ENCODE assay signal across 7 mouse cellular contexts in genomic region chr13:25269569-25270268, GRCm38 (mm10). TPM values are rescaled to one million over a fixed set of nuclear protein-coding genes. Genes with fewer than 3 reads are reported as not detected.
A peak's percentile ranks its signal among the peaks of the same experiment; 100 is the strongest.
DNase-seq lines count a peak whose midpoint lies in the region; ATAC-seq lines count a peak whose summit lies in the region.

No protein-coding gene starts in this region.

- peak; percentile 87 for DNase-seq in MN1 (ENCODE audit: low spot score)
- peak; percentile 3 to 21 for DNase-seq in adrenal gland, adult 18-20 months (ENCODE audit: low spot score in 2 of 2)
- peak; percentile 90 for DNase-seq in embryo, embryonic 11 days
- peak; percentile 68 for DNase-seq in limb, embryonic 11.5 days (ENCODE audit: low spot score)

- H3K4me1 ChIP-seq in hindbrain, embryonic 13.5 days (replicated peaks): peaks cover 19% of the 10 kb centered on the region
- 0 out of 2 replicates have a peak, but pooled peaks cover 3% of the 10 kb centered on the region for H3K4me1 ChIP-seq in limb, embryonic 11.5 days (ENCODE audit: control insufficient read depth, insufficient read depth, low read length)
- H3K4me1 ChIP-seq in neural tube, embryonic 15.5 days: peaks cover 18% of the 10 kb centered on the region

- H3K36me3 ChIP-seq in hindbrain, embryonic 13.5 days: no peaks in the 10 kb centered on the region
- H3K36me3 ChIP-seq in limb, embryonic 11.5 days (ENCODE audit: control insufficient read depth, insufficient read depth, low read length): no peaks in the 10 kb centered on the region
- H3K36me3 ChIP-seq in neural tube, embryonic 15.5 days: no peaks in the 10 kb centered on the region

- WGBS in hindbrain, embryonic 13.5 days: 3% methylated on average over 23 of the region's 42 CpGs
- WGBS in limb, embryonic 11.5 days: 3% methylated on average over 39 of the region's 42 CpGs
- WGBS in neural tube, embryonic 15.5 days: 2% methylated on average over 38 of the region's 42 CpGs

- H3K4me3 ChIP-seq in hindbrain, embryonic 13.5 days: peak overlapping the region; percentile 51
- peak overlapping the region; percentile 29 for H3K4me3 ChIP-seq in limb, embryonic 11.5 days (ENCODE audit: low read depth, low read length)
- H3K4me3 ChIP-seq in neural tube, embryonic 15.5 days (replicated peaks): peak overlapping the region; percentile 54

- peak overlapping the region; percentile 63 for H3K4me2 ChIP-seq in hindbrain, embryonic 13.5 days
- H3K4me2 ChIP-seq in limb, embryonic 11.5 days (ENCODE audit: low read depth, severe bottlenecking): peak overlapping the region; percentile 70
- peak overlapping the region; percentile 71 for H3K4me2 ChIP-seq in neural tube, embryonic 15.5 days

- ATAC-seq in hindbrain, embryonic 13.5 days (ENCODE audit: low FRiP score): peak; percentile 97
- ATAC-seq in limb, embryonic 11.5 days (ENCODE audit: insufficient number of reproducible peaks, low FRiP score, low TSS enrichment, low read depth): peak; percentile 72
- peak; percentile 97 for ATAC-seq in neural tube, embryonic 15.5 days (ENCODE audit: low FRiP score)
- no peak for ATAC-seq in erythroblast, adult 5-6 weeks (replicated peaks; ENCODE audit: low FRiP score, poor library complexity, severe bottlenecking)

- H3K9ac ChIP-seq in hindbrain, embryonic 13.5 days: peak overlapping the region; percentile 72
- no peak overlapping the region for H3K9ac ChIP-seq in limb, embryonic 11.5 days (ENCODE audit: low read length)
- H3K9ac ChIP-seq in neural tube, embryonic 15.5 days (replicated peaks): peak overlapping the region; percentile 54

- no peaks in the 10 kb centered on the region for H3K27me3 ChIP-seq in hindbrain, embryonic 13.5 days
- no peaks in the 10 kb centered on the region for H3K27me3 ChIP-seq in limb, embryonic 11.5 days (ENCODE audit: control insufficient read depth, insufficient read depth, low read length)
- no peaks in the 10 kb centered on the region for H3K27me3 ChIP-seq in neural tube, embryonic 15.5 days (replicated peaks)

- peak overlapping the region; percentile 73 for H3K27ac ChIP-seq in hindbrain, embryonic 13.5 days
- no peak overlapping the region for H3K27ac ChIP-seq in limb, embryonic 11.5 days (replicated peaks; ENCODE audit: low read depth, low read length)
- H3K27ac ChIP-seq in neural tube, embryonic 15.5 days (replicated peaks): peak overlapping the region; percentile 58; the same call in 1 of the 2 replicates

- no peaks in the 10 kb centered on the region for H3K9me3 ChIP-seq in hindbrain, embryonic 13.5 days
- H3K9me3 ChIP-seq in limb, embryonic 11.5 days (ENCODE audit: control insufficient read depth, low read length): no peaks in the 10 kb centered on the region
- H3K9me3 ChIP-seq in neural tube, embryonic 15.5 days (replicated peaks): no peaks in the 10 kb centered on the region

RNA-seq across cellular contexts. Expression of gene Nrsn1, which starts 0.6 kb away (rescaled TPM):
- 1 to 10 TPM; 4.2 to 4.4 TPM for total RNA-seq in adrenal gland, adult 18-20 months (2021)
- 55.1 and 55.2 TPM in 2 replicates for polyA plus RNA-seq in hindbrain, embryonic 13.5 days (2015; fragmentation: Nextera tagmentation; extraction: Ambion mirVana)
- polyA plus RNA-seq in limb, embryonic 11.5 days (2014; fragmentation: Nextera tagmentation; extraction: Ambion mirVana): 0.73 and 1.0 TPM in 2 replicates
- 57.4 and 68.9 TPM in 2 replicates for polyA plus RNA-seq in neural tube, embryonic 15.5 days (2015; fragmentation: Nextera tagmentation; extraction: Ambion mirVana)
- total RNA-seq in erythroblast, adult 5-6 weeks (2015; ENCODE audit: low replicate concordance): not detected in 2 replicates
- not detected in 2 replicates for total RNA-seq in erythroblast, adult 5-6 weeks (2017; ENCODE audit: low replicate concordance)

Comparison
In these comparisons a context has a peak if more than half of its experiments do, and no peak if none do; other contexts are left out.
1. DNase-seq: peak in every context shown above with its lines; median percentile 90 in embryo, embryonic 11 days; 87 in MN1; 68 in limb, embryonic 11.5 days; 12 in adrenal gland, adult 18-20 months.
2. RNA of gene Nrsn1, which starts 0.6 kb away (polyA plus RNA-seq): 57.4 to 68.9 TPM in neural tube, embryonic 15.5 days and 55.1 to 55.2 TPM in hindbrain, embryonic 13.5 days; 0.73 to 1.0 TPM in limb, embryonic 11.5 days; every median in the first group is over 10 times any median in the second.
3. Peak in every context shown above with its lines, with median percentiles within 50 percentile points of each other: H3K4me2 ChIP-seq and H3K4me3 ChIP-seq.